Mouse (Mus musculus) left cerebral cortex, adult 9 months (tissue): Measurements from ENCODE around the gene Ssr2.

Source experiments
- DNase-seq, 2 experiments: peaks; one replicate each; pipeline ENCODE4 v3.0.0; 2022; ENCODE audit warnings: low spot score in 2 of 2

Ssr2 gene

GRCm38 (mm10) chr3:88541622-88542401 lies 33.9 kb upstream of the Ssr2 start:
- DNase-seq = no peak

DNA sequence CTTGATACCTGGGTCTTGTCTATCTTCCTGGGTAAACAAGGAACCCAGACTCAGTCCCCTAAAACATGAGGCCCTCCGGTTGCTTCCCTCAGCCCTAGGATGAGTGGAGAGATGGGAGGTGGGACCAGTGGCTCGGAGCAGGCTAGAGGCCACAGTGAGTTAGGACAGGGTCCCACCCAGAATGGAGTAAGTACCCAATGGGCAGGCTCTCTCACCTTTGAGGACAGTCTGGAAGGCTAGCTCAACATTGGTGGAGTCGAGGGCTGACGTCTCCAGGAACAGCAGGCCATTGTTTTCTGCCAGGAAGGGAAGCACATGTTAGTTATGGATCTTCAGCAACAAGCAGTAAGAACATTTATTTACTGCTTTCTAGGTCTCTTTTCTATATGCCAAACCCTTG lies 33.2 kb upstream of the Ssr2 start:
- no peak for DNase-seq

DNA sequence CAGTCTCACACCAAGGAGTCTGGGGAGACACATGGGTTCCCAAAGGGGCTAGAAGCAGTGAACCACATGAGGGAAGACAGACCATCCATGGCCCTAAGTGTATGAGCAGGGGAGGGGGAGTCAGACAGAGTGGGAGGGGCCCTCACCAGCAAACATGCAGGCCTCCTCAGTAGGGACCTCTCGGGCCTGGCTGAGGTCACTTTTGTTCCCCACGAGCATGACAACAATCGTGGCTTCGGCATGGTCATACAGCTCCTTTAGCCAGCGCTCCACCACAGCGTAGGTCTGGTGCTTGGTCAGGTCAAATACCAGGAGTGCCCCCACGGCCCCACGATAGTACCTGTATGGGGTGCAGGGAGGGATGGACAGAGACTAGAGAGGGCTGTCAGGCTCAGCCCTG lies 32.5 kb upstream of the Ssr2 start:
- no peak for DNase-seq

DNA sequence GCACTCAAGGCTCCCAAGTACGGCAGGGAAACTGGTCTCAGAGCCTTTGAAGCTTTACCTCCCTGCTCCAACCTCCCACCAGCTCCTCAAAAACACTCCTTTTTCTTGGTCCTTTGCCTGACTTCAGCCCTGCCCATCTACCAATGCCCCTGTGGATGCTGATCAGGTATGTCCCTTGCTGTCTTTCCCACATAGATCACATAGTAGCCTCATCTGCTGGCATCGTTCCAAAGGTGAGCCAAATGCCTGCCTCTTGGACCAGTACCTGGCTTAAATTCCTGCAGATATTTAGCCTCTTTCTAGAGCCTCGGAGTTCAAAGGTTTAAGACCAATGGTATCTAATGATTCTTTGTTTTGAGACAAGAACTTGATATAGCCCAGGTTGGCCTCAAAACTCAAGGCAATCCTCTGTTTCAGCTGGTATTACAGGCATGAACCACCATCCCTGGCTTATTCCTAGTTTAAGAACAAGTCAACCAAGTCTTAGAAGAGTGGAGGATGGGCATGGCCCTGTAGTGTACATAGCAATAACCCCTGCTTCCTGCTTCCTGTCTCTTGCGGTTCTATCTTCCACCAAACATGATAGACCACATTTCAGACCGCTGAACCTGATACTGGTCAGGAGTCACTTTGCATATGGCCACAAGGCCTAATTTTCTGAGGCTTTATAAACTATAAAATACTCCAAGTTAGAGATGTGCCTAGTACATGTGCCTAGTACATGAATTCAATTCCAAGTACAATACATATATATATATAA lies 31.8 kb upstream of the Ssr2 start:
- DNase-seq = no peak

DNA sequence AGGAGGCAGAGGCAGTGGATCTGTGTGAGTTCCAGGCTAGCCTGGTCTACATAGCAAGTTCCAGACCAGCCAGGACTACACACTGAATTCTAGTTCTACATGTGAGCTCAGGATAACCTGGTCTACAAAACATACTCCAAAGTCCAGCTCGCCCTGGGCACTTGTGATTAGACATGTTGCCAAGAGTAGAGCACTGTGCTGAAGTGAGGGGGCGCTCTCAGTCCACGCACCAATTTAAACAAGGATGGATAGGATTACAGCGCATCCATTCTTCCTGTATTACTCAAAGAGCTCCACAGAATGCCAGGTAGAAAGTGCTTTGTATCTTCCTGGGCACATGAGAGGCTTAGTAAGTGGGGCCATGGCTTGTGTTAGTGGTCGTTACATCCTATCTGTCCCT lies 31.2 kb upstream of the Ssr2 start:
- DNase-seq = no peak

- DNase-seq = no peak
Measured at GRCm38 (mm10) chr3:88544955-88545591, 30.6 kb upstream of the Ssr2 start.

- no peak for DNase-seq
Measured at GRCm38 (mm10) chr3:88546674-88547418, 28.8 kb upstream of the Ssr2 start.

DNA sequence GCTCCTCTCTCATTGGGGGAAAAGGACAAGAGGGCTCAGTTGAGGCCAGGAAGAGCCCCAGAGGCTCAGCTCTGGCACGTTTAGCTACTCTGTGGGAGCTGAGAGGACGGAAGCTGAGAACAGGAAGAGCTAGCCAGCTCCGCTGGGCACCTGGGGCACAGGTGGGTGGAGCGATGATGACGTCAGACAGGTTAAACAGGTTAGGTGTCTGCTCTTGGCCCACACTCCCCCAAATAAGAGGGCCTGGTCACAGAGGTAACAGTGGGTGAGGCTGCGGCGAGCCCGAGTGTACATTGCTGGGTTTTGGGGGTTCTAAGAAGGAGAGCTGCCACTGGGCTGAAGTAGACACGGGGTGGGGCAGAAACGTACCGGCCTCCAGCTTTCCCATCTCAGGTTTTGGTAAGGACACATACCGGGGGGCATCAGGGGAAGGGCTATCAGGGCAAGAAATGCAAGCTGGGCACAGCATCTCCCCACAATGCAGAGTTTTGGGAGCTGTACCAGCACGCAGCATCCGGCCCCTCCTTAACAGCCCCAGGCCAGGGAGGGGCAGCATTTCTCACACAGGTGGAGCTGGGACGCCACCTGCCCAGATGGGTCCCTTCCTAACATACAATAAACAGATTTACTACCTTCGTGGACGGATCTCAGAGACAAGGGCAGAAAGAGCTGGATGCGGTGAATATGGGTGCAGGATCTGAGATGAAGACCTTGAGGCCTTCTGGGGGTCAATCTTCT lies 27.3 kb upstream of the Ssr2 start, which contains the start of gene Rab25:
Gene Rab25 (minus strand): TSS at position 121 of the 738 bp plus-strand sequence.
- no peak for DNase-seq

GRCm38 (mm10) chr3:88551586-88551985 lies 24.1 kb upstream of the Ssr2 start:
- DNase-seq = no peak

DNA sequence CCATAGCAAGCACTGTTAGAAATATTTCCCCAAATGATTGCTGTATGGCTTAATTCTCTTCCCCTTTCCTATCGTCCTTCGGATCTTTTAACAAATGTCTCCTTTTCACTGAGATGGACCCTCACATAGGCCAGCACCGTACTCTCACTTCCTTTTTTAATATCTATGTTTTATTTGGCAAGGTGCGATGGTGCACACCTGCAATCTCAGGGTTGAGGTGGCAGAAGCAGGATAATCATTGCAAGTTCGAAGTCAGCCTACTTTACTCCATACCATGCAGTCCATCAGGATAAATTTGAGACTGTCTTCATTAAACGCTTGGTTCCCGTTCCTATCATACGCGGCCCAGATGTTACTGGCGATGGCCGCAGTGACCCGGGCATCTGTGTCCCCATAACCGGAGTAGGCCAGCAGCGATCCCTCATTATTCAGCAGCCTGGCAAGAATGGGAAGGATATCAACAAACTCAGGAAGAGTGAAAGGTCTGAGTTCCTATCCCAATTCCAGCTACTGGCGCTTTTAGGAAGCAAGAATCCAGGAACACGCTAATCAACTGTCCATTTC lies 23.5 kb upstream of the Ssr2 start:
- DNase-seq = no peak

DNA sequence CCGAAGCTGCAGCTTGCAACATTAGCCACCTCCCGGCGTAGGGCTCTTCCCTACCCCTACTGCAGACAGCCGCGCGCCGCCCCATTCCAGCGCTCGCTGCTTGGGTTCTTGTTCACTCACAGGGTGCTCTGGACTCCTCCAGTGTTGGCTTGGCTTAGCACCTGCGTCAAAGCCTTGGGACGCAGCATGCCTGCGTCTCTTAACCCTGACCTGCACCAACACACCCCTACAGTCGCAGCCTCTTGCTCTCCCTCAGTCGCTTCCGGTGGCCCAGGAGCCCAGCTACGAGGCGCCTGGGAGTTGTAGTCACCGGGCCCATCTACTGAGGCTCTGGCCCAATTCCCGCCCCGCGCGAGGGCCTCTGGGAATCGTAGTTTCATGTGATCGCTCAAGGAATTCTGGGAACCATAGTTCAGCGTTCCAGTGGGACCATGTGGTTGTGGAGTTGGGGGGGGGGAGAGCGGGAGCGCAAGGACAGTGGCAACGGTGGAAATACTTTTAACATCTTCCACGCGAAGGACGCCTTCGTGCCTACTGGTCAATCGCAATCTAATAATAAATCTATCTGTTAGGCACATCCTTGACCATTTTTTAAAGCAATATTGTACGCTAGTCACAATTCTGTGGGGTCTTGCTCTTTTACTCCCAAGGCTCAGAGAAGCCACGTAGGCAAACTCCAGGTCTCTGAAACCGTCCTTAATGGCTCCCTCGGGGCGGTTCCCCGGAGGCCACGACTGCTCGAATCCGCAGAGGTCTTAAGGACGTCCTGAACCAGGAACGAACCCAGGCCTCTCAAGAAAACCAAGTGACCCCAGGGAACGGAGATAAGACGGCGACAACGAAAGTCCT lies 22.8 kb upstream of the Ssr2 start, which contains the start of gene Lamtor2:
Gene Lamtor2 (minus strand): TSS at position 399 of the 849 bp plus-strand sequence.
- peak; percentile 95 to 98 for DNase-seq

GRCm38 (mm10) chr3:88553525-88553879 lies 22.2 kb upstream of the Ssr2 start, which contains the start of gene Ubqln4:
Gene Ubqln4 (plus strand): TSS chr3:88553758.
- DNase-seq = peak in 1 of 2 experiments; percentile 87

- peak in 1 of 2 experiments; percentile 42 for DNase-seq
Measured at GRCm38 (mm10) chr3:88553880-88554586, 21.6 kb upstream of the Ssr2 start.

GRCm38 (mm10) chr3:88555069-88555605 lies 20.5 kb upstream of the Ssr2 start:
- DNase-seq = no peak

- no peak for DNase-seq
Measured at GRCm38 (mm10) chr3:88555731-88556130, 19.9 kb upstream of the Ssr2 start.

- no peak for DNase-seq
Measured at GRCm38 (mm10) chr3:88556616-88557015, 19.1 kb upstream of the Ssr2 start.

DNA sequence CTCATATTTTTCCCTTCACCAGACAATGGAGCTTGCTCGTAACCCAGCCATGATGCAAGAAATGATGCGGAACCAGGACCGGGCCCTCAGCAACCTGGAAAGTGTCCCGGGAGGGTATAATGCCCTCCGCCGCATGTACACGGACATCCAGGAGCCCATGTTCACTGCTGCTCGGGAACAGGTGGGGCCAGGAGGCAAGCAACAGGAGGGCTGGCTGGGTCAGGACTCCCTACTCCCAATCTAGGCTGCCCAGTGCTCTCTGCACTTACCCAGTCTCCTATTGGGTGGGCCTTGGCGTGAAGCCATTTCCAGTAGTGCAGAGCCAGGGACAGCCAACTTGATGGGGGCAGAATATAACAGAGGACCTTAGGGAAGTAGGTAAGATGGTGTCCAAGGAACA lies 16.1 kb upstream of the Ssr2 start:
- DNase-seq = no peak

DNA sequence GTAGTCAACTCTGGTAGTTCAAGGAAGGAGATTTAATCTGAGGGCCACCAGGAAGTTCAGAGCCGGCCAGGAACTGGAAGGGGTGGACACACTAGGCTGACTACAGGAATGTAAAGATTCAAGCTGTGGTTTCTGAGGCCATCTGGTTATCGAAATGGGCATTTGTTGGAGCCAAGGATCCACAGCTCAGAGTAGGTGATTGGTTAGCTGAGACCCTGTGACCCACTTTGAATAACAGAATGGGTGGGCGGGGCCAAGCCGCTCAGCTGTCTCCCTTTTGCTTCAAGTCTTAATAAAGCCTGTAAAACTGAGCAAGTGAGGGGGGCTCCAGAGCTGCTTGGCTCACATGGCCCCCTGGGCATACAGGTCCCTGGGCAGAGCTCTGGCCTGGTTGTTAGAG lies 13.7 kb upstream of the Ssr2 start:
- no peak for DNase-seq

DNA sequence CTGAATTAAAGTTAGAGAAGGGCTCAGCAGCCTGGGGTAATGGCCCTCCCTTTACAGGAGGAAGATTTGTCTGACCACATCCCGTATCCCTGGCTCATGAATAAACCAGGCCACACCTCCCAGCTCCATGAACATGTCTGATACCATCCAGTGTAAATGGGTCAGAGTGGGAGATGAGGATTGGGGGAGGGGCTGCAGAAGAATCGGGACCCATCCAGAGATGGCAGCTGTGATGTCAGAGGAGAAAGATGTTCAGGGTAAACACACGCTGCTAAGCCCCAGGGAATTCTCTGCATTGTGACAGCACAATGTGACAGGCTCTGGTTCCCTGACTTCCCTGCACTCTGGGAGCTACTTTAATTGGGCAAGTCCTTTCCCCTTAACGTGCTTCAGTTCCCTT lies 12.2 kb upstream of the Ssr2 start:
- DNase-seq = no peak
